Mouse (Mus musculus) cerebellum, adult 2 months (tissue): ENCODE measurements at regions not wholly inside any gene's neighbourhood (a gene's known extent, or its start where the extent isn't known, plus 50 kb on each side); places are given as distances from the start of the nearest gene placed in this dataset.

Experiments used
- CTCF ChIP-seq: fragments of 200-500 bp; IDR thresholded peaks from 2 replicates; pipeline ENCODE4 v1.5.1; 2011; ENCODE audit warnings: low read depth, mild to moderate bottlenecking, control low read depth, low read length, moderate library complexity, borderline replicate concordance; ENCODE audit not compliant: insufficient read depth
- POLR2A ChIP-seq: fragments of 200-500 bp; IDR thresholded peaks from 2 replicates; pipeline ENCODE4 v1.6.1; 2011; ENCODE audit warnings: low read length, control low read depth, borderline replicate concordance; ENCODE audit not compliant: insufficient read depth

- TF ChIP-seq CTCF (no peak), POLR2A (no peak)
Measured at GRCm38 (mm10) chr12:77599391-77599790, 361.5 kb downstream of the Fut8 start.
